Mouse (Mus musculus): ENCODE data around the gene Dlst.
A peak's percentile ranks its signal among the peaks of the same experiment; 100 is the strongest.
"Not testable (repeated sequence)": the region's sequence is repeated elsewhere in the genome, so short reads cannot be mapped to it uniquely, and the experiment has no call there.

Gene Dlst

DNA sequence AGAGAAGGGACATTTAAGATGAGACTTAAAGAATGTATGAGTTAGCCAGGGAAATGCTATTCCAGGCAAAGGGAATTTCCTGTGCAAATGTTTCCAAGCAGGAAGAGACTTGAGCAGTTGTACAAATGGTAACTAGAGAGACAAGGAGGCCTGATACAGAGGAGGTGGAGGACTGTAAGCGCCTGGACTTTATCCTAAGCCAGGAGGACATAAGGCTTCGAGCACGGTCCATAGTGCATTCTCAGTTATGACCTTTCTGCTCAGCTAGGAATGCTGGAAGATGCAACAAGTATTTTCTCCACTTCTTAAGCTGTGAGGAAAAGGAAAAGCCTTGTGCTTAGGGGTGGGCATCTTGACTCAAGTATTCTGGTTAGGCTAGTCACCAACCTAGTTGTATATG lies 2.7 kb downstream of the Dlst start:
- DNase-seq (ENCODE audit: extremely low read depth, insufficient read length, low spot score), result no peak

- DNase-seq (ENCODE audit: extremely low read depth, insufficient read length, low spot score), result no peak
Measured at GRCm38 (mm10) chr12:85113917-85114316, 3.3 kb downstream of the Dlst start.

DNA sequence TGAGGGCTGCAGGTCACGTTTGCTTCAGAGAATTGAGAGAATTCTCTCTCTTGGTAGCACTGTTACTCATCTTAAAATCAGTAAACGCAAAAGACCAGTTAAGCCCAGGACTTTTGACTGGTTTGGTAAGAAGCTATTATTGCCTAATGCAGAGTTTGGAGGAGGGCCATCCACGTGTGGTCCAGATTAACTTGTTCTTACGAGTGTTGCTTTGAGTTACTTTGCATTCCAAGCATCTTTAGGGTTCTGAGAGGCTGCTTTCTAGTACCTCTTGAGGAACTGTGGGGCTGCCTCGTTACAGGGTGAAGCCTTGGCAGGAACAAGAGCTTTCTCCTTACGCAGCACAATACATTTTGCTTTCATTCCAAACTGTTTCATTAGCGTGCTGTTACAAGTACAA lies 5.0 kb downstream of the Dlst start:
- DNase-seq (ENCODE audit: extremely low read depth, insufficient read length, low spot score), result no peak

GRCm38 (mm10) chr12:85121806-85122459 lies 11.3 kb downstream of the Dlst start:
- no peak for DNase-seq (ENCODE audit: extremely low read depth, insufficient read length, low spot score)

DNA sequence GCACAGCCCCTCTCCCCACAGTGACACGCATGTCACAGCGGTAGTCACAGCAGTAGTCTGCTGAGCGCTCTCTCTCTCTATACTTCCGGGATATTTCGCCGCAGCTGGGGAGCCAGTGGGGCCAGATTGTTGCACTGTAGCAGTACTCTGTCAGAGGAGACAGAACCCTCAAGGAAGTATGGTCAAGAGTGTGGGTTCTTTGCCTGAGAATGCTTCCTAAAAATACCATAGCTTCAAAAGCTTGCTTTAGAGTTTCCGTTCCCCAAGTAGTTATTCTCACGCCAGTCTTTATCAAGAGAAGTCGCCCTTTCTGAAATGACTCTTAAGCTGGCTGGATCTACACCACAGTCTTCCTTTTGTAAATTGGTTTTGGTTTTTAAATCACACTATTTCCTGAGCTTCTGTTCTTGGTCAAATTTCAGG lies 12.5 kb downstream of the Dlst start:
- DNase-seq (ENCODE audit: extremely low read depth, insufficient read length, low spot score), result no peak

GRCm38 (mm10) chr12:85123645-85124044 lies 13.0 kb downstream of the Dlst start:
- DNase-seq (ENCODE audit: extremely low read depth, insufficient read length, low spot score), result no peak

DNA sequence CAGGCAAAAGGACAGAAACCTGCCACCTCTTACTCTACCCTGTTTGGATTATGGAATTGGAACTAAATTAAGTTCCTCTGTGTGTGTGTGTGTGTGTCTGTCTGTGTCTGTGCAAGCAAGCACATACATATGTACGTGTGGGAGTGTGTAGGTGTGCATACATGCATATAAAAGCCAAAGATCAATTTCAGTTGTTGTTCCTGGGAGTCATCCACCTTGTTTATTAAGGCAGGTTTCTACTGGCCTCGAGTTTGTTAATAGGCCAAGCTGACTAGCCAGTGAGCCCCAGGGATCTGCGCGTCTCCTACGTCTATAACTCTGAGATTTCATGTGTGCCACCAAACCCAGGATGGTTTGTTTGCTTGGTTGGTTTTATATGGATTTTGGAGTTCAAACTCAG lies 14.1 kb downstream of the Dlst start:
- no peak for DNase-seq (ENCODE audit: extremely low read depth, insufficient read length, low spot score)

DNA sequence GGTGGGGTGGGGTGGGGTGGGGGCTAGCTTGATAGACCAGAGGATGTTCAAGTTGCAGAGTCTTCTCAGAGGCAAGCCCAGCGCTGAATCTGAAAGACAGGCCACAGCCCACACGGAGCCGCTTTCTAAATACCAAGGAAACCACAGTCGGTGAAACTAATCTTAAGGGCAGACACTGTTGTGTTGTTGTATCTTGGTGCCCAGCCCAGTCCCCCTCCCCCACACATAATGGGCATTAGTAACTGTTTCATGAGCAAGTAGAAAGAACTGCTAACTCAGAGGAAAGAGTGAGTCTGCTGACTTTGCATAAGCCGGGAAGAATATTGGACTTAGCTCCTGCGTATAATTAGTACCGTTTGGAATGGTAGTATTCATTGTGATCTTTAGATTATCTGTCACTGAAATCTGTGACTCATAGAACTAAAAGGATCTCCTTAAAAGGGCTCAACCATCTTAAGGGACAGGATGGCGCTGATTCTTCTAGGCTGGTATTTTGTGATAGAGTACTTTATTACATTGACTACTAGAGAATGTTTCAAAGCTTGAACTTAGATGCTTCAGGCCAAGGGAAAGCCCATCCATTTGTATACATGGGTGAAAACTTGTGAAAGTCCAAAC lies 16.5 kb downstream of the Dlst start:
- DNase-seq (ENCODE audit: extremely low read depth, insufficient read length, low spot score), result peak; percentile 47

DNA sequence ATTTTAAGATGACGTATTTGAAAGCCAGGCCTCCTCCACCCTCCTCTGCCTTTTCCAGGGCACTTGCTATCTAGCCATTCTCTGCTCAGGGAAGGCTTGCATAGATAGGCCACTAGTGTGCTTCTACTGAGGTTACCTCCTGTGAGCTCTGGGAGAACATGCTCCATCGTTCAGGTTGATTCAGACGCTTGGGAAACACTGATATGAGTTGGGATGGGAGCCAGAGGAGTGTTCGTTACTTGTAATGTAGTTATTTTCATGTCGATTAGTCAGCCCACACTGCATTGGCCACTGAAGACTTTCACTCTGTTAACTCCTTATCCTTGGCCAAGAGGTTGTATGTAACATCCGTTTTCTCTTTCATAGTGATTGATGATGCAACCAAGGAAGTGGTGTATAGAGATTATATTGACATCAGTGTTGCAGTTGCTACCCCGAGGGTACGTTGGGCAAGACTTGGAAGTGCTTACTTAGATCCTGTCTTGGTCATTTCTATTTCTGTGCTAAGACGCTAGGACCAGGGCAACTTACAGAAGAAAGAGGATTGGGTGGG lies 18.9 kb downstream of the Dlst start:
- DNase-seq (ENCODE audit: extremely low read depth, insufficient read length, low spot score), result no peak

GRCm38 (mm10) chr12:85131361-85131760 lies 20.7 kb downstream of the Dlst start:
- DNase-seq (ENCODE audit: extremely low read depth, insufficient read length, low spot score), result no peak

DNA sequence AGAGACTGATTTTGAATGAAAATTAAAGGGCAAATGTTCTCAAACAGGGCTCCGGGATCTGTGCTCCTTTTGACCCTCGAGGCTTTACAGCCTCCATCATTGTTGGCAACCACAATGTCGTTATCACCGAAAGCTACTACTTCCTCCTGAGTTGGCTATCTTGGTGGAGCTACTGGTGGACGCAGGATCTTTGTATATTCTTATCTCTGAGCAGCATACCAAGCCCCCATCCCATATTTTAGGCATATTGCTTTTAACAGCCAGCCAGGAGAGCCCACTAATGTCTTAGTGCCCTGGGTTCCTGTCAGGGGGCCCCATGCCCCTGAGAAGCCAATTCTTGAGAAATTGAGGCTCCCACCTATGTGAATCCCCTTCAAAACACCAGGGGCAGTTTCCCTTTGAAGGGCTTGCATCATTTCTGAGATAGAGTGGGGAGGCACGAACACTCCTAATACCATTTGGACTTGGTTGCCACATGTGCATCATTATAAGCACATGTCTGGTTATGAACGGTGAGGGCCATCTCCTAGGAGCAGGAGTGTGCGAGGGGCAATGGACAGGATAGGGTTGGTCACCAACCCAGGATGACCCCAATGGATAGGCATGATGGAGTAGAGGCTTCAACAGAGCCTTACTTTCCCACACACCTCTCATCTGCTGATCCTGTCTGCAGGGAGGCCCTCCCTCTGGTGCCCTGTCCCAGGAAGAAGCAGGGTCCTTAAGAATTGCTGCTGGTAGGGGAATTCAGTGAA lies 23.6 kb downstream of the Dlst start:
- DNase-seq (ENCODE audit: extremely low read depth, insufficient read length, low spot score), result no peak

DNA sequence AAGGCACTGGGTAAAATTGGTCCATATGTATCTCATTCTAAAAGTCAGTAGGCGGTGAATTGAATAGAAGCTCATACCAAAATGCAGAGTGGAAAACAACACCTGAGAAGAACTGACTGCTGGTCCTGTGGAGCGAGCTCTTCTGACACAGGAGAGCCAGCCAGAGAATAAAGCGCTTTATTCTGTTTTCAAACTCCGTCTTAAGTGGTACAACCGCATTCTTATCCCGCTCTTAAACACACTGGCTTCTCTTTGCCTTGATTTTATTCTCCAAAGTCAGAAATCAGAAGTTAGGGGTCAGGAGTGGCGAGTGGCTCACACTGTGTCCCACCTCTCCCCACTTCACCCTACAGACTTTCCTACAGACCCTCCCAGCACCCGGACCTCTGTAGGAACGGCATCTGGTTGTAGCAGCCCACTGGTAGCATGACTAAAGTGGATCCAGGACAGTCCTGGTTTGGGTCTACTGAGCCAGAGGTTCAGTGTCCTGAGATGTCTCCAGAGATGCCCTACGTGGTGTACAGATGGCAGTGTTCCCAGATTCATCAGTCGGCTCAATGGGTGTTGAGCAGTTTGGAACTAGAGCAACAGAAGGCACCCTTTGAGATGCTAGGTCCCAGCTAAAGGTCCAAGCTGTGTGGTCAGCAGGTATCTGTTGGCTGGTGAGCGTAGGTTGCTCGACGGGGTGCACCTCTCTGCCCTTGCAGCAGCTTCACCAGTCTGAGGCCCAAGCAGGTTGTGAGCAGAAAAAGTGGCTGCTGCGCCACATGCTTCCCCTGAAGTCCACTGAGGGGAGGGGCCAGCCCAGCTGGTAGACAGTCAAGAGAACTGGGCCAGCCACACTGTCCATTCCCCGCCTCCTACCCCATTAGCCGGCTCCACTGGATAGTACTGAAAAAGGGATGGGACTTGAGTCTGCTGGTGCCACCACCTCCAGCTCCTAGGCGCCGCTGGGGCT lies 25.2 kb downstream of the Dlst start:
- no peak for DNase-seq (ENCODE audit: extremely low read depth, insufficient read length, low spot score)

- no peak for DNase-seq (ENCODE audit: extremely low read depth, insufficient read length, low spot score)
Measured at GRCm38 (mm10) chr12:85136627-85137026, 26.0 kb downstream of the Dlst start.

DNA sequence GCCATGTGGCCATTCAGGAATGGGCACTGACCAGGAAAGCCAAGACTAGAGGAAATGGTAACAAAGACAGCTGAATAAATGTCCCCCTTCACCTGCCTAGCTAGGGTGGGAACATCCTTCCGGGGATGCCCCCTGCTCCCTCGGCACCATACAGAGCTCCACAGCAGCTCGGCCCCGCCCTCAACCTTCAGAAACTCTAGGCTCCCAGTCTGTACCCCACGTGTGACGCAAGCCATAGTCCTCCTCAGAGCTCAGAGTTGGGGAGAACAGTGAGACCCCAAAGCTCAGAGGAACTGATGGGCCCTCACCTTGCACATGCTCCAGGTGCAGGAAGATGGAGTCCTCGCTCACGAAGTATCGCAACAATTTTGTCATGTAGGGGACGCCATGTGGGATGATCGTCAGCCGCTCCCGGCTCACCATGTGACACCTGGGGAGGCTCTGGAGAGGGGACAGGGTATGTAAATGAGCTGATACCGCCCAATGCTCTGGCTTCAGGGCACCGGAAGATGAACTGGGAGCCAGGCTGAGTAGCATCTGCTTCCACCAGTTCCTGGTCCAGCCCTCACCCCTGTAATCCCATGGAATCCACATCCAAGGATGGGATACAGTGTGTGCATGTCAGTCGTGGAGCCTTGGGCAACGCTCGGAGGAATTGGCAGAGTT lies 29.5 kb downstream of the Dlst start:
- DNase-seq (ENCODE audit: extremely low read depth, insufficient read length, low spot score), result no peak

DNA sequence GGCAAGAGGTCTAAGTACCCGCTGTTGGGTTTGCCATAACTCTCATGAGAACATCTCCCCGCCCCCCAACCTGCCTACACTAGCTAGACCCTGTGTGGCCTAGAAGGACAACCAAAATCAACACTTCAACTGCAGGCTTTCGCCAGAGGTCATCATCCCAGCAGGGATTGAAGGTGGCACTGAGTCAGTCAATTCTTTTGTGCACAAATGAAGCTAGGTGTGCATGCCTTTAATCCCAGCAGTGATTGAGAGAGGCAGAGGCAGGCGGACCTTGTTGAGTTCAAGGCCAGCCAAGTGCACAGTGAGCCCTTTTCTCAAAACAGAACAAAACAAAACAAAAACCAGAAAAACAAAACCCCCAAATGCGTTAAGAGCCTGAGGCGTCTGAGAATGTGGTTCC lies 30.5 kb downstream of the Dlst start:
- no peak for DNase-seq (ENCODE audit: extremely low read depth, insufficient read length, low spot score)

DNA sequence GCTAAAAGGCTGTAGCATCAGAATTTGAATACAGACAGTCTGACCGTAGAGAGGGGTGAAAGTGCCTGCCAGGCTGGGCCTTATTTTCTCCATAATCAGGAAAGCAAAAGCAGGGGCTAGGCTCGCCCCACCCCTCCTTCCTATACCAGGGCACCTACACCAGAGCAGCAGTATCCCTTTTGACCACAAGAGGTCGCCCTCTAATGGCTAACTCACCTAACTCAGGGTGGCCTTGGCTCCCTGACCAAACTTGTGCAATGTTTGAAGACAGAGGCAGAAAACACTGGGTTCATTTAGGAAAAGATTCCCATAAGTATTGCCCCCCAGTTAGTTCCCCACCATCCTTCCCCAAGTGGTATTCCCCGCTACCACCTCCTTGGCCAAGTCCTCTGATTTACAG lies 32.2 kb downstream of the Dlst start:
- no peak for DNase-seq (ENCODE audit: extremely low read depth, insufficient read length, low spot score)

GRCm38 (mm10) chr12:85144276-85144675 lies 33.6 kb downstream of the Dlst start:
- not testable (repeated sequence) for DNase-seq (ENCODE audit: extremely low read depth, insufficient read length, low spot score)

- no peak for DNase-seq (ENCODE audit: extremely low read depth, insufficient read length, low spot score)
Measured at GRCm38 (mm10) chr12:85144821-85145220, 34.2 kb downstream of the Dlst start.

DNA sequence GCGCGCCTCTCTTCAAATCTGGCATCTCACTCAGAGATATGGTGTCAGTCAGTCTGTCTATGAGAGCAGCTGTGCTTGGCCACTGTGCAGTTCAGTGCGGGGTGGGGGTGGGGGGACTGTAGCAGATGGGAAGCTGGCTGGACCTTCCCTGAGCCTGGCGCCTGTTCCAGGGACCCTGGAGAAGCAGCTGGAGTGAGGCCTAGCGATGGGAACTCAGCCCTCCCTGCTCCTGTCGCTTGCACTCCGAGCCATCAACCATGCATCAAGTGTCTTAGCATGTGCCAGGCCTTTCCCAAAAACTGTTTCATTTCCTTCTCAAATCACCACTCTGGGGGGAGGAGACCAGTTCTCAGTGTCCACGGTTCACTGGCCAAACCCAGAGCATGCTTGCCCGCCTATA lies 35.0 kb downstream of the Dlst start:
- DNase-seq (ENCODE audit: extremely low read depth, insufficient read length, low spot score), result no peak

GRCm38 (mm10) chr12:85146355-85146754 lies 35.7 kb downstream of the Dlst start:
- peak; percentile 29 for DNase-seq (ENCODE audit: extremely low read depth, insufficient read length, low spot score)
